ENCODE assay signal across 10 mouse cellular contexts in the genomic region with DNA sequence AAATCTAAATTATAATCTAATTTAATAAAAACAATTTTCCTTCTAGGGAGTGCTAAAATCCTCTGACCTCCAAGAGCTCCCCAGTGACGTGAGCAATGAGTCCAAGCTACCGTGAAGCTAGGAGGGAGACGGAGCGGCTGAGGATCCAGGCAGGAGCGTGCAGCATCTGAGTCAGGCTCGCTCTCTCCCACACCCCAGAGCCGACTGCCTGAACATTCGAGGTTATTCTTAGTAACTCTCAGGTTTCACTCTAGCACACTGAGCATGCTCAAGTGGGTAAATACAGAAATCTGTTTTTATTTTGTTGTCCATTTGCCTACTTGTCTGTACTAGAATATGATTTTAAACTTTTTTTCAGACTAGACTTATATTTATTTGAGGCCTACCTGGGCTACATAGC. TPM values are rescaled to one million over a fixed set of nuclear protein-coding genes. Genes with fewer than 3 reads are reported as not detected.
DNase-seq lines count a peak whose midpoint lies in the region; ATAC-seq and TF ChIP-seq lines count a peak whose summit lies in the region.
"Had no signal": no experiment of that assay in that cellular context is flagged by ENCODE, and none has a peak within 500 bp of the region (broad histone marks: within the 10 kb centered on the region; RNA-seq: fewer than 3 reads in every experiment).

No protein-coding gene starts in this region.

- no peak for ATAC-seq in midbrain, postnatal 0 days (ENCODE audit: low FRiP score)

- H3K4me3 ChIP-seq in lung, adult 2 months (replicated peaks; ENCODE audit: extremely low read depth, low read depth, low read length) = no peak overlapping the region
- H3K4me3 ChIP-seq in midbrain, postnatal 0 days (ENCODE audit: low read depth, low read length) = no peak overlapping the region

- DNase-seq in frontal cortex, adult 2 months (ENCODE audit: extremely low spot score in 1 of 2, low spot score in 1 of 2) = peak; percentile 36 to 75
- DNase-seq in frontal cortex, postnatal 14 days (ENCODE audit: low spot score in 2 of 2) = no peak
- DNase-seq in NIH3T3 (ENCODE audit: low read depth) (peak; percentile 86), liver (no peak)
- DNase-seq in gastrocnemius, postnatal 36 days = peak; percentile 44 to 54
- no peak for DNase-seq in lung, adult 2 months
- no peak for DNase-seq in midbrain, postnatal 0 days (ENCODE audit: low spot score)
- DNase-seq in cerebellum, postnatal 25 days = no peak

- 62% methylated on average over 8 of the region's 8 CpGs for WGBS in lung, adult 2 months
- WGBS in midbrain, postnatal 0 days = 71% methylated on average over 8 of the region's 8 CpGs

- no peaks in the 10 kb centered on the region for H3K27me3 ChIP-seq in midbrain, postnatal 0 days (ENCODE audit: insufficient read depth, low read length)

- no peaks in the 10 kb centered on the region for H3K9me3 ChIP-seq in midbrain, postnatal 0 days (ENCODE audit: low read length)

- H3K36me3 ChIP-seq in midbrain, postnatal 0 days (ENCODE audit: insufficient read depth, low read length) = peaks cover 8% of the 10 kb centered on the region

- intact Hi-C loops in gastrocnemius, postnatal 36 days (cut with DNase I) = no loop called here

- no peak for TF ChIP-seq CTCF in lung, adult 2 months (IDR thresholded peaks at IDR 0.05; ENCODE audit: insufficient read depth, low read length)
- TF ChIP-seq CTCF in midbrain, postnatal 0 days (IDR thresholded peaks at IDR 0.05) = no peak

- peak; percentile 62; the same call in 1 of the 2 replicates for TF ChIP-seq POLR2A in lung, adult 2 months (IDR thresholded peaks at IDR 0.05; ENCODE audit: borderline replicate concordance, extremely low read depth, low read depth, low read length)

- no peak overlapping the region for H3K4me2 ChIP-seq in midbrain, postnatal 0 days (ENCODE audit: low read depth, low read length, poor library complexity, severe bottlenecking)

- H3K27ac ChIP-seq in midbrain, postnatal 0 days (ENCODE audit: low read depth, low read length) = no peak overlapping the region

- peaks cover 8% of the 10 kb centered on the region for H3K4me1 ChIP-seq in lung, adult 2 months (ENCODE audit: control insufficient read depth, insufficient read depth, low read length)
- H3K4me1 ChIP-seq in midbrain, postnatal 0 days (ENCODE audit: insufficient read depth, low read length) = no peaks in the 10 kb centered on the region

- no peak overlapping the region for H3K9ac ChIP-seq in midbrain, postnatal 0 days (replicated peaks; ENCODE audit: low read length, poor library complexity, severe bottlenecking)

RNA-seq across cellular contexts. Expression of gene Sh3bgrl3, which starts 28.2 kb away (rescaled TPM):
- polyA plus RNA-seq in frontal cortex, adult 2 months (2012; rRNA removed) = 415 and 538 TPM in 2 replicates
- total RNA-seq in gastrocnemius, postnatal 36 days (2021) = 10 to 100 TPM; 17.1 to 19.7 TPM
- 654 and 703 TPM in 2 replicates for polyA plus RNA-seq in lung, adult 2 months (2012; rRNA removed)
- 162 and 224 TPM in 2 replicates for total RNA-seq in midbrain, postnatal 0 days (2014; rRNA removed)
- 565 and 583 TPM in 2 replicates for polyA plus RNA-seq in midbrain, postnatal 0 days (2015; fragmentation: Nextera tagmentation; extraction: Ambion mirVana)

RNA-seq across cellular contexts. Expression of gene Cep85, which starts 30.2 kb away (rescaled TPM):
- 18.1 and 25.0 TPM in 2 replicates for polyA plus RNA-seq in frontal cortex, adult 2 months (2012; rRNA removed)
- 10 to 100 TPM; 51.0 to 64.2 TPM for total RNA-seq in gastrocnemius, postnatal 36 days (2021)
- 17.1 and 30.2 TPM in 2 replicates for polyA plus RNA-seq in lung, adult 2 months (2012; rRNA removed)
- total RNA-seq in midbrain, postnatal 0 days (2014; rRNA removed) = 10.0 and 12.5 TPM in 2 replicates
- polyA plus RNA-seq in midbrain, postnatal 0 days (2015; fragmentation: Nextera tagmentation; extraction: Ambion mirVana) = 13.3 and 14.8 TPM in 2 replicates

RNA-seq across cellular contexts. Expression of gene Gm7534, which starts 46.1 kb away (rescaled TPM):
- polyA plus RNA-seq in frontal cortex, adult 2 months (2012; rRNA removed) = 0.04 TPM in 1 of 2 replicates, not detected in the other
- total RNA-seq in gastrocnemius, postnatal 36 days (2021) = not detected
- not detected in 2 replicates for polyA plus RNA-seq in lung, adult 2 months (2012; rRNA removed)
- not detected in 2 replicates for total RNA-seq in midbrain, postnatal 0 days (2014; rRNA removed)
- not detected in 2 replicates for polyA plus RNA-seq in midbrain, postnatal 0 days (2015; fragmentation: Nextera tagmentation; extraction: Ambion mirVana)
- total RNA-seq: megakaryocyte, adult 5-6 weeks had no signal
- polyA plus RNA-seq: small intestine, adult 2 months had no signal

RNA-seq across cellular contexts. Expression of gene Ubxn11, which starts 54.4 kb away (rescaled TPM):
- polyA plus RNA-seq in frontal cortex, adult 2 months (2012; rRNA removed) = 42.6 and 43.1 TPM in 2 replicates
- total RNA-seq in gastrocnemius, postnatal 36 days (2021) = 1 to 10 TPM; 1.4 to 2.1 TPM
- 28.8 and 30.0 TPM in 2 replicates for polyA plus RNA-seq in lung, adult 2 months (2012; rRNA removed)
- 4.9 and 8.4 TPM in 2 replicates for total RNA-seq in midbrain, postnatal 0 days (2014; rRNA removed)
- 11.2 and 13.7 TPM in 2 replicates for polyA plus RNA-seq in midbrain, postnatal 0 days (2015; fragmentation: Nextera tagmentation; extraction: Ambion mirVana)

Comparison
In these comparisons a context has a peak if more than half of its experiments do, and no peak if none do; other contexts are left out.
1. DNase-seq: peak in frontal cortex, adult 2 months (2 of 2), NIH3T3 (single experiment) and gastrocnemius, postnatal 36 days (2 of 2); none in frontal cortex, postnatal 14 days (0 of 2), lung, adult 2 months (single experiment), liver (single experiment), midbrain, postnatal 0 days (single experiment) and cerebellum, postnatal 25 days (0 of 2).